ENCODE assay signal across 15 mouse cellular contexts in the genomic region with DNA sequence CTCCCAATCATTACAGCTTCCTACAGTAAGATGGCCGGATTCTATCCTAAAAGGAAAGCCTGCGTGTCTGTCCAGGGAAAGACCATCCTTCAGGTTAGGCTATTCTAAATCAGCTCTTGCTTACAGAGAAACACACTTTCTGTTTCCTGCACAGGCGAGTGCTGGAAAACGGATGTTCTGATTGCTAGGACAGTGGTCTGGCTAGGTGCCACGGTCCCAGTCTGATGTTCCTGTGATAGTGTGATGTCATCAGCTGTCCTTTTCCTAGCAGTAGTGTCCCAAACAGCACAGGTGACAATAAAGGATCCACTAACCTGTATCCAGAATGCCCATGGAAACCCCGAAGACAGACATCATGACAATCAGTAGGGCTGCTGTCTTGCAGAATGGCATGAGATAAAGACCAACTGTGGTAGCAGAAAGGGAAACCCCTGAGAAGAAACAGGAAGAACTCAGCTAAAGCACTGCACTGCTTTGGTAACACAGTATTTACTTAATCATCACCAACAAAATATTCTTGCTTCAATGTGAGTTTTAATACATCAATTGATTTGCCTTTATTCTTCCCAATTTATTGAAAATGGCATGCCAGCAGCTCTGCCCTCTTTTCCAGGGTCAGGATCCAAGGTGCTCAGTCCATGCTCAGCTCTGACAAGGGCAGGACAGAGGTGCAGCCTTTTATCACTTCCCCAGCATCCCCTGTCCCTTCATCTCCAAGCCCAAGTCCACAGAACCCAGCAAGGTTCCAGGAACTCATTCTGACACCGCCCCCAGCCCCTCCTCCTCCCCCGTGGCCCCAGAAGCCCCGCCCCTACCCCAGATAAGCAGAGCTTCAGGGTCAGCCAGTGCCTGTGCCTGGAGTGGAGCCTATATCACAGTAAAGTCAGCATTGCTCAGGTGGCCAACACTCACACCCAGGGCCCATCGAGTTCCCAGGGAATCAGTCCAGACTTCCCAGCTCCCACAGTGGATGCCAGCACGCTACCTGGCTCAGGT. TPM values are rescaled to one million over a fixed set of nuclear protein-coding genes. Genes with fewer than 3 reads are reported as not detected.
DNase-seq lines count a peak whose midpoint lies in the region; ATAC-seq lines count a peak whose summit lies in the region.
"Had no signal": no experiment of that assay in that cellular context is flagged by ENCODE, and none has a peak within 500 bp of the region (broad histone marks: within the 10 kb centered on the region; RNA-seq: fewer than 3 reads in every experiment).

No protein-coding gene starts in this region.

- H3K4me1 ChIP-seq in heart, embryonic 13.5 days = peaks cover 14% of the 10 kb centered on the region
- H3K4me1 ChIP-seq in liver, embryonic 15.5 days (replicated peaks) = peaks cover 34% of the 10 kb centered on the region

- no peaks in the 10 kb centered on the region for H3K27me3 ChIP-seq in heart, embryonic 13.5 days (replicated peaks)
- H3K27me3 ChIP-seq in liver, embryonic 15.5 days = no peaks in the 10 kb centered on the region
- H3K27me3 ChIP-seq: embryonic facial prominence, embryonic 13.5 days; limb, embryonic 13.5 days; midbrain, embryonic 12.5 days had no signal

- no peaks in the 10 kb centered on the region for H3K9me3 ChIP-seq in heart, embryonic 13.5 days
- no peaks in the 10 kb centered on the region for H3K9me3 ChIP-seq in liver, embryonic 15.5 days (replicated peaks)
- H3K9me3 ChIP-seq: embryonic facial prominence, embryonic 13.5 days; limb, embryonic 13.5 days; midbrain, embryonic 12.5 days had no signal

- no peak overlapping the region for H3K9ac ChIP-seq in heart, embryonic 13.5 days
- H3K9ac ChIP-seq in liver, embryonic 15.5 days = no peak overlapping the region
- H3K9ac ChIP-seq: embryonic facial prominence, embryonic 13.5 days; limb, embryonic 13.5 days; midbrain, embryonic 12.5 days had no signal

- 0 out of 2 replicates have a peak, but pooled peaks have one; percentile 19 for ATAC-seq in heart, embryonic 13.5 days (ENCODE audit: extremely low read depth, insufficient number of reproducible peaks, low FRiP score, low TSS enrichment)
- ATAC-seq in CD4-positive, CD25-positive, alpha-beta regulatory T cell, adult 4 months = peak; percentile 21
- peak; percentile 48 for ATAC-seq in liver, embryonic 15.5 days (ENCODE audit: insufficient read depth)
- ATAC-seq: forebrain, embryonic 14.5 days; hindbrain, embryonic 16.5 days had no signal

- WGBS in heart, embryonic 13.5 days = 56% methylated on average over 11 of the region's 11 CpGs
- 47% methylated on average over 11 of the region's 11 CpGs for whole genome bisulfite sequencing in liver, embryonic 15.5 days (ENCODE audit: insufficient replicate concordance)

- no peak overlapping the region for H3K4me3 ChIP-seq in heart, embryonic 13.5 days
- H3K4me3 ChIP-seq in liver, embryonic 15.5 days (replicated peaks) = no peak overlapping the region
- H3K4me3 ChIP-seq: embryonic facial prominence, embryonic 13.5 days; limb, embryonic 13.5 days; midbrain, embryonic 12.5 days had no signal

- intact Hi-C loops in gastrocnemius, postnatal 36 days (cut with DNase I) = no loop called here

- no peak overlapping the region for H3K27ac ChIP-seq in heart, embryonic 13.5 days (replicated peaks)
- H3K27ac ChIP-seq in liver, embryonic 15.5 days (replicated peaks) = no peak overlapping the region
- H3K27ac ChIP-seq: embryonic facial prominence, embryonic 13.5 days; limb, embryonic 13.5 days; midbrain, embryonic 12.5 days had no signal

- peaks cover 26% of the 10 kb centered on the region for H3K36me3 ChIP-seq in heart, embryonic 13.5 days
- no peaks in the 10 kb centered on the region for H3K36me3 ChIP-seq in liver, embryonic 15.5 days (replicated peaks)

- DNase-seq in heart, adult 8-10 months (ENCODE audit: low spot score) = no peak
- peak; percentile 36 for DNase-seq in c-Kit-negative CD71-positive TER-119-positive erythroid progenitor cells, embryonic 14.5 days (ENCODE audit: low read depth, low spot score)
- no peak for DNase-seq in gastrocnemius, postnatal 36 days
- DNase-seq in cerebellum, adult 11 months = no peak
- no peak for DNase-seq in spleen, postnatal 14 days (ENCODE audit: low spot score in 2 of 2)
- DNase-seq: cerebellum, adult 9-11 months; gastrocnemius, postnatal 25 days had no signal

- H3K4me2 ChIP-seq in heart, embryonic 13.5 days = no peak overlapping the region
- H3K4me2 ChIP-seq in liver, embryonic 15.5 days = peak overlapping the region; percentile 18; the same call in 1 of the 2 replicates
- H3K4me2 ChIP-seq: embryonic facial prominence, embryonic 13.5 days; limb, embryonic 13.5 days; midbrain, embryonic 12.5 days had no signal

RNA-seq across cellular contexts. Expression of gene Mfsd4b4, which starts 5.0 kb away (rescaled TPM):
- polyA plus RNA-seq in heart, embryonic 13.5 days (2015; fragmentation: Nextera tagmentation; extraction: Ambion mirVana) = 3.7 and 4.0 TPM in 2 replicates
- total RNA-seq in heart, adult 8-10 months (2022) = 1 to 10 TPM; 3.4 to 4.4 (median 3.7) TPM
- 1 to 10 TPM; 2.3 to 2.4 TPM for polyA plus RNA-seq in CD4-positive, CD25-positive, alpha-beta regulatory T cell, adult 4 months (2017; shearing (Covaris generic))
- polyA plus RNA-seq in liver, embryonic 15.5 days (2015; fragmentation: Nextera tagmentation; extraction: Ambion mirVana) = 1.2 TPM in 2 replicates
- total RNA-seq in gastrocnemius, postnatal 36 days (2021) = 1 to 10 TPM; 1.8 to 2.1 TPM

RNA-seq across cellular contexts. Expression of gene Mfsd4b2, which starts 32.7 kb away (rescaled TPM):
- polyA plus RNA-seq in heart, embryonic 13.5 days (2015; fragmentation: Nextera tagmentation; extraction: Ambion mirVana) = not detected in 2 replicates
- under 1 TPM in 2 of 4 experiments, not detected in 2; 0.16 to 0.20 TPM for total RNA-seq in heart, adult 8-10 months (2022)
- polyA plus RNA-seq in CD4-positive, CD25-positive, alpha-beta regulatory T cell, adult 4 months (2017; shearing (Covaris generic)) = not detected
- not detected in 2 replicates for polyA plus RNA-seq in liver, embryonic 15.5 days (2015; fragmentation: Nextera tagmentation; extraction: Ambion mirVana)
- total RNA-seq in gastrocnemius, postnatal 36 days (2021) = under 1 TPM; 0.10 to 0.22 TPM
- polyA plus RNA-seq: embryonic facial prominence, embryonic 13.5 days; forebrain, embryonic 14.5 days; limb, embryonic 13.5 days; midbrain, embryonic 12.5 days had no signal
